Mouse (Mus musculus): ENCODE measurements around the gene Barx2. TPM values are rescaled to one million over a fixed set of nuclear protein-coding genes. Genes with fewer than 3 reads are reported as not detected.

The Barx2 gene
- polyA plus RNA-seq, 1 experiment from 2014 or later, result 19.4 TPM

- ATAC-seq, result peak; percentile 85
- no peaks in the 10 kb centered on the region for H3K27me3 ChIP-seq
- in situ Hi-C loops (cut with MboI; ENCODE audit: low pct_unique_long_range_greater_than_20kb), result no loop called here
- no peak for DNase-seq (ENCODE audit: low read depth, low spot score)
- no peak for TF ChIP-seq CTCF (IDR thresholded peaks at IDR 0.05)
- ChIA-PET POLR2A (interaction anchor here (0.6 kb wide), 1 partner anchor 13 kb away, joined by 3 read pairs; no protein-coding TSS in a partner anchor), CTCF (interaction anchor here (1.0 to 1.7 kb wide), 2 partner anchors 11 to 24 kb away, joined by 3 to 5 read pairs; no protein-coding TSS in a partner anchor)
These were observed 11.5 kb downstream of the Barx2 start for GRCm38 (mm10) chr9:31901781-31902180.

GRCm38 (mm10) chr9:31894775-31895320, 18.4 kb downstream of the Barx2 start:
- CTCF ChIA-PET, result interaction anchor here (1.0 kb wide), 1 partner anchor 33 kb away, joined by 3 read pairs; no protein-coding TSS in a partner anchor
- POLR2A ChIA-PET, result interaction anchor here (0.7 to 0.9 kb wide), 2 partner anchors 17 to 19 kb away, joined by 3 to 11 read pairs; no protein-coding TSS in a partner anchor
- no peak for ATAC-seq
- in situ Hi-C loops (cut with MboI; ENCODE audit: low pct_unique_long_range_greater_than_20kb), result no loop called here
- DNase-seq (ENCODE audit: low read depth, low spot score), result no peak
- H3K27me3 ChIP-seq, result no peaks in the 10 kb centered on the region
- TF ChIP-seq CTCF (IDR thresholded peaks at IDR 0.05), result no peak

GRCm38 (mm10) chr9:31888333-31888732, 24.9 kb downstream of the Barx2 start:
- DNase-seq (ENCODE audit: low read depth, low spot score), result no peak
- ATAC-seq, result no peak
- in situ Hi-C loops (cut with MboI; ENCODE audit: low pct_unique_long_range_greater_than_20kb), result no loop called here
- CTCF ChIA-PET, result interaction anchor here (1.7 kb wide), 1 partner anchor 9 kb away, joined by 6 read pairs; no protein-coding TSS in a partner anchor
- POLR2A ChIA-PET, result interaction anchor here (0.5 to 0.6 kb wide), 3 partner anchors 11 to 24 kb away, joined by 3 to 5 read pairs (median 4); no protein-coding TSS in a partner anchor
- no peaks in the 10 kb centered on the region for H3K27me3 ChIP-seq
- no peak for TF ChIP-seq CTCF (IDR thresholded peaks at IDR 0.05)

- TF ChIP-seq CTCF (IDR thresholded peaks at IDR 0.05), result no peak
- ChIA-PET POLR2A (no interaction called here), CTCF (no interaction called here)
- no peak for DNase-seq (ENCODE audit: low read depth, low spot score)
- in situ Hi-C loops (cut with MboI; ENCODE audit: low pct_unique_long_range_greater_than_20kb), result no loop called here
- no peak for ATAC-seq
- no peaks in the 10 kb centered on the region for H3K27me3 ChIP-seq
These were observed 27.0 kb downstream of the Barx2 start for GRCm38 (mm10) chr9:31886258-31886657.

GRCm38 (mm10) chr9:31882376-31882775, 30.9 kb downstream of the Barx2 start:
- POLR2A ChIA-PET, result no interaction called here
- no peak for DNase-seq (ENCODE audit: low read depth, low spot score)
- no peaks in the 10 kb centered on the region for H3K27me3 ChIP-seq
- CTCF ChIA-PET, result no interaction called here
- TF ChIP-seq CTCF (IDR thresholded peaks at IDR 0.05), result no peak
- in situ Hi-C loops (cut with MboI; ENCODE audit: low pct_unique_long_range_greater_than_20kb), result no loop called here
- ATAC-seq, result no peak

GRCm38 (mm10) chr9:31875556-31875955, 37.7 kb downstream of the Barx2 start:
- no peak for TF ChIP-seq CTCF (IDR thresholded peaks at IDR 0.05)
- ChIA-PET CTCF (no interaction called here), POLR2A (no interaction called here)
- ATAC-seq (no peak), DNase-seq (ENCODE audit: low read depth, low spot score) (no peak)
- in situ Hi-C loops (cut with MboI; ENCODE audit: low pct_unique_long_range_greater_than_20kb), result no loop called here
- no peaks in the 10 kb centered on the region for H3K27me3 ChIP-seq

- ATAC-seq, result peak; percentile 73
- POLR2A ChIA-PET, result interaction anchor here (1.0 kb wide), 1 partner anchor 10 kb away, joined by 5 read pairs; no protein-coding TSS in a partner anchor
- DNase-seq (ENCODE audit: low read depth, low spot score), result peak; percentile 79
- in situ Hi-C loops (cut with MboI; ENCODE audit: low pct_unique_long_range_greater_than_20kb), result no loop called here
- CTCF ChIA-PET, result interaction anchor here (1.3 to 1.4 kb wide), 2 partner anchors 10 to 14 kb away, joined by 3 to 8 read pairs; no protein-coding TSS in a partner anchor
- no peaks in the 10 kb centered on the region for H3K27me3 ChIP-seq
- TF ChIP-seq CTCF (IDR thresholded peaks at IDR 0.05), result no peak
These were observed 39.0 kb downstream of the Barx2 start for GRCm38 (mm10) chr9:31874236-31874635.

- POLR2A ChIA-PET, result no interaction called here
These were observed 41.9 kb downstream of the Barx2 start for GRCm38 (mm10) chr9:31871410-31871809.

GRCm38 (mm10) chr9:31868823-31869460, 44.3 kb downstream of the Barx2 start:
- ATAC-seq (no peak), DNase-seq (ENCODE audit: low read depth, low spot score) (no peak)
- CTCF ChIA-PET, result no interaction called here
- in situ Hi-C loops (cut with MboI; ENCODE audit: low pct_unique_long_range_greater_than_20kb), result no loop called here
- TF ChIP-seq CTCF (IDR thresholded peaks at IDR 0.05), result no peak
- H3K27me3 ChIP-seq, result no peaks in the 10 kb centered on the region
- POLR2A ChIA-PET, result no interaction called here

More at GRCm38 (mm10) chr9:31871410-31871809, 41.9 kb downstream of the Barx2 start:
- CTCF ChIA-PET, result no interaction called here
- ATAC-seq (no peak), DNase-seq (ENCODE audit: low read depth, low spot score) (no peak)
- no peaks in the 10 kb centered on the region for H3K27me3 ChIP-seq
- in situ Hi-C loops (cut with MboI; ENCODE audit: low pct_unique_long_range_greater_than_20kb), result no loop called here
- no peak for TF ChIP-seq CTCF (IDR thresholded peaks at IDR 0.05)

- ATAC-seq (peak; percentile 61), DNase-seq (ENCODE audit: low read depth, low spot score) (peak; percentile 22)
- POLR2A ChIA-PET, result interaction anchor here (0.7 to 0.8 kb wide), 2 partner anchors 10 to 24 kb away, joined by 5 read pairs; no protein-coding TSS in a partner anchor
- H3K27me3 ChIP-seq, result no peaks in the 10 kb centered on the region
- in situ Hi-C loops (cut with MboI; ENCODE audit: low pct_unique_long_range_greater_than_20kb), result no loop called here
- CTCF ChIA-PET, result interaction anchor here (1.2 kb wide), 1 partner anchor 10 kb away, joined by 3 read pairs; no protein-coding TSS in a partner anchor
- no peak for TF ChIP-seq CTCF (IDR thresholded peaks at IDR 0.05)
These were observed 49.4 kb downstream of the Barx2 start for GRCm38 (mm10) chr9:31863830-31864229.

- in situ Hi-C loops (cut with MboI; ENCODE audit: low pct_unique_long_range_greater_than_20kb), result loop anchor here (5.0 kb wide), 1 partner anchor 167 kb away; no protein-coding TSS in a partner anchor
- CTCF ChIA-PET, result interaction anchor here (0.8 to 2.2 kb wide), 3 partner anchors 14 to 282 kb away, joined by 3 to 8 read pairs (median 4); no protein-coding TSS in a partner anchor
- DNase-seq (ENCODE audit: low read depth, low spot score), result peak; percentile 86
- H3K27me3 ChIP-seq, result no peaks in the 10 kb centered on the region
- no peak for TF ChIP-seq CTCF (IDR thresholded peaks at IDR 0.05)
- POLR2A ChIA-PET, result interaction anchor here (1.2 kb wide), 1 partner anchor 51 kb away, joined by 4 read pairs; no protein-coding TSS in a partner anchor
- ATAC-seq, result no peak
These were observed 53.8 kb downstream of the Barx2 start for GRCm38 (mm10) chr9:31859446-31859845.

Data from Patski (cell line).